Mouse (Mus musculus) kidney, embryonic 15.5 days (tissue): ENCODE results near the gene Rbm8a2. TPM values are rescaled to one million over a fixed set of nuclear protein-coding genes. Genes with fewer than 3 reads are reported as not detected.
"Not testable (repeated sequence)": the region's sequence is repeated elsewhere in the genome, so short reads cannot be mapped to it uniquely, and the experiment has no call there.

ENCODE experiments used
- ATAC-seq: fragments of 200-750 bp; cut with Nextera tagmentation; replicated peaks from 2 replicates; pipeline ENCODE4 v1.8.0; 2017; ENCODE audit warnings: moderate TSS enrichment; ENCODE audit not compliant: low FRiP score
- H3K27ac ChIP-seq: fragments of 300-500 bp; sonication (generic); 2 replicates; pipeline ENCODE4 v1.5.1; 2015; ENCODE audit warnings: mild to moderate bottlenecking, inconsistent platforms
- H3K27me3 ChIP-seq: fragments of 300-500 bp; sonication (generic); 2 replicates; pipeline ENCODE4 v1.6.1; 2015; ENCODE audit warnings: inconsistent platforms
- H3K36me3 ChIP-seq: fragments of 300-500 bp; sonication (generic); 2 replicates; pipeline ENCODE4 v1.6.1; 2015; ENCODE audit warnings: inconsistent platforms
- H3K4me1 ChIP-seq: fragments of 300-500 bp; sonication (generic); 2 replicates; pipeline ENCODE4 v1.6.1; 2015; ENCODE audit warnings: inconsistent platforms
- H3K4me2 ChIP-seq: fragments of 300-500 bp; sonication (generic); 2 replicates; pipeline ENCODE4 v1.6.1; 2015; ENCODE audit warnings: moderate library complexity, mild to moderate bottlenecking, inconsistent platforms
- H3K4me3 ChIP-seq: fragments of 300-500 bp; sonication (generic); replicated peaks from 2 replicates; pipeline ENCODE4 v1.5.1; 2015; ENCODE audit warnings: mild to moderate bottlenecking, inconsistent platforms
- H3K9ac ChIP-seq: fragments of 300-500 bp; sonication (generic); 2 replicates; pipeline ENCODE4 v1.6.1; 2015; ENCODE audit warnings: mild to moderate bottlenecking, inconsistent platforms
- H3K9me3 ChIP-seq: fragments of 300-500 bp; sonication (generic); replicated peaks from 2 replicates; pipeline ENCODE4 v1.6.1; 2016; ENCODE audit warnings: inconsistent platforms
- WGBS: fragments of 180-500 bp; shearing (Covaris S2); methylation state at CpG from one replicate; pipeline ENCODE4 v1.1.7; 2015; ENCODE audit warnings: mixed read lengths; 5-methylcytosine and 5-hydroxymethylcytosine counted together
- polyA plus RNA-seq: library from polyadenylated mRNA; unstranded; fragments of >200 nt; fragmentation: Nextera tagmentation; extraction: Ambion mirVana; gene quantifications from 2 replicates; pipeline ENCODE4 v1.2.1, GENCODE M21; 2015

Gene Rbm8a2
- 0.62 and 0.73 TPM in 2 replicates for polyA plus RNA-seq

- WGBS = 93% methylated on average over 7 of the region's 7 CpGs
- H3K9ac ChIP-seq, H3K27me3 ChIP-seq, H3K4me1 ChIP-seq, H3K4me3 ChIP-seq, ATAC-seq, H3K36me3 ChIP-seq, H3K9me3 ChIP-seq, H3K27ac ChIP-seq, H3K4me2 ChIP-seq: not testable (repeated sequence)
These were observed at the start of gene Rbm8a2 for GRCm38 (mm10) chr1:175979014-175979413. Gene Rbm8a2, minus strand, starts transcription at chr1:175979114.

GRCm38 (mm10) chr1:176028397-176028796, 49.5 kb upstream of the Rbm8a2 start:
- Histone ChIP-seq H3K27ac (no peak overlapping the region), H3K27me3 (no peaks in the 10 kb centered on the region), H3K9ac (no peak overlapping the region), H3K4me1 (no peaks in the 10 kb centered on the region), H3K4me2 (no peak overlapping the region), H3K36me3 (no peaks in the 10 kb centered on the region), H3K9me3 (no peaks in the 10 kb centered on the region), H3K4me3 (no peak overlapping the region)
- 68% methylated on average over 3 of the region's 3 CpGs for WGBS
- ATAC-seq = no peak

- no peaks in the 10 kb centered on the region for H3K9me3 ChIP-seq
- ATAC-seq = no peak
- no peaks in the 10 kb centered on the region for H3K4me1 ChIP-seq
- H3K4me3 ChIP-seq = no peak overlapping the region
- no peaks in the 10 kb centered on the region for H3K36me3 ChIP-seq
- H3K9ac ChIP-seq = no peak overlapping the region
- H3K27ac ChIP-seq = no peak overlapping the region
- WGBS = 78% methylated on average over 1 of the region's 1 CpGs
- H3K27me3 ChIP-seq = no peaks in the 10 kb centered on the region
- no peak overlapping the region for H3K4me2 ChIP-seq
These were observed 45.6 kb upstream of the Rbm8a2 start for GRCm38 (mm10) chr1:176024501-176024900.

GRCm38 (mm10) chr1:176018523-176018922, 39.6 kb upstream of the Rbm8a2 start:
- Histone ChIP-seq H3K4me1 (no peaks in the 10 kb centered on the region), H3K4me2 (no peak overlapping the region), H3K36me3 (no peaks in the 10 kb centered on the region), H3K9me3 (no peaks in the 10 kb centered on the region), H3K27me3 (no peaks in the 10 kb centered on the region), H3K9ac (no peak overlapping the region), H3K27ac (no peak overlapping the region), H3K4me3 (no peak overlapping the region)
- WGBS = 85% methylated on average over 3 of the region's 3 CpGs
- ATAC-seq = no peak

- Histone ChIP-seq H3K9ac (no peak overlapping the region), H3K36me3 (no peaks in the 10 kb centered on the region), H3K4me1 (no peaks in the 10 kb centered on the region), H3K9me3 (no peaks in the 10 kb centered on the region), H3K4me3 (no peak overlapping the region), H3K27me3 (no peaks in the 10 kb centered on the region), H3K4me2 (no peak overlapping the region), H3K27ac (no peak overlapping the region)
- no peak for ATAC-seq
- WGBS = 28% methylated on average over 3 of the region's 3 CpGs
These were observed 37.2 kb upstream of the Rbm8a2 start for GRCm38 (mm10) chr1:176016076-176016475.

- Histone ChIP-seq H3K36me3 (no peaks in the 10 kb centered on the region), H3K4me2 (no peak overlapping the region), H3K27ac (no peak overlapping the region), H3K27me3 (no peaks in the 10 kb centered on the region), H3K4me1 (no peaks in the 10 kb centered on the region), H3K9ac (no peak overlapping the region), H3K9me3 (no peaks in the 10 kb centered on the region), H3K4me3 (no peak overlapping the region)
- ATAC-seq = no peak
- WGBS = 66% methylated on average over 3 of the region's 3 CpGs
These were observed 34.8 kb upstream of the Rbm8a2 start for GRCm38 (mm10) chr1:176013497-176014268.

- Histone ChIP-seq H3K36me3 (no peaks in the 10 kb centered on the region), H3K27ac (no peak overlapping the region), H3K9ac (no peak overlapping the region), H3K27me3 (no peaks in the 10 kb centered on the region), H3K9me3 (no peaks in the 10 kb centered on the region), H3K4me2 (no peak overlapping the region), H3K4me3 (no peak overlapping the region), H3K4me1 (no peaks in the 10 kb centered on the region)
- ATAC-seq = no peak
These were observed 32.6 kb upstream of the Rbm8a2 start for GRCm38 (mm10) chr1:176011535-176011934.

- no peak overlapping the region for H3K9ac ChIP-seq
- H3K9me3 ChIP-seq = no peaks in the 10 kb centered on the region
- no peak for ATAC-seq
- no peak overlapping the region for H3K4me3 ChIP-seq
- no peak overlapping the region for H3K4me2 ChIP-seq
- H3K27me3 ChIP-seq = no peaks in the 10 kb centered on the region
- H3K36me3 ChIP-seq = no peaks in the 10 kb centered on the region
- no peak overlapping the region for H3K27ac ChIP-seq
- H3K4me1 ChIP-seq = no peaks in the 10 kb centered on the region
These were observed 32.2 kb upstream of the Rbm8a2 start for GRCm38 (mm10) chr1:176011072-176011471.

- Histone ChIP-seq H3K4me2 (no peak overlapping the region), H3K4me1 (no peaks in the 10 kb centered on the region), H3K9ac (no peak overlapping the region), H3K27me3 (no peaks in the 10 kb centered on the region), H3K4me3 (no peak overlapping the region), H3K27ac (no peak overlapping the region), H3K9me3 (no peaks in the 10 kb centered on the region), H3K36me3 (no peaks in the 10 kb centered on the region)
- no peak for ATAC-seq
- WGBS = 86% methylated on average over 2 of the region's 2 CpGs
These were observed 29.5 kb upstream of the Rbm8a2 start for GRCm38 (mm10) chr1:176008411-176008810.

GRCm38 (mm10) chr1:176000599-176000998, 21.7 kb upstream of the Rbm8a2 start:
- no peak for ATAC-seq
- Histone ChIP-seq H3K27ac (no peak overlapping the region), H3K9ac (no peak overlapping the region), H3K4me2 (no peak overlapping the region), H3K9me3 (no peaks in the 10 kb centered on the region), H3K4me3 (no peak overlapping the region), H3K27me3 (no peaks in the 10 kb centered on the region), H3K4me1 (no peaks in the 10 kb centered on the region), H3K36me3 (no peaks in the 10 kb centered on the region)
- WGBS = 69% methylated on average over 5 of the region's 5 CpGs

GRCm38 (mm10) chr1:175997076-175997651, 18.2 kb upstream of the Rbm8a2 start:
- no peak overlapping the region for H3K4me2 ChIP-seq
- no peaks in the 10 kb centered on the region for H3K9me3 ChIP-seq
- H3K36me3 ChIP-seq = no peaks in the 10 kb centered on the region
- no peaks in the 10 kb centered on the region for H3K4me1 ChIP-seq
- no peak overlapping the region for H3K4me3 ChIP-seq
- no peak overlapping the region for H3K27ac ChIP-seq
- H3K27me3 ChIP-seq = no peaks in the 10 kb centered on the region
- WGBS = 61% methylated on average over 7 of the region's 7 CpGs
- no peak overlapping the region for H3K9ac ChIP-seq
- ATAC-seq = no peak

- Histone ChIP-seq H3K36me3 (no peaks in the 10 kb centered on the region), H3K4me3 (no peak overlapping the region), H3K9me3 (no peaks in the 10 kb centered on the region), H3K4me2 (no peak overlapping the region), H3K9ac (no peak overlapping the region), H3K27ac (no peak overlapping the region), H3K4me1 (no peaks in the 10 kb centered on the region), H3K27me3 (no peaks in the 10 kb centered on the region)
- ATAC-seq = 0 out of 2 replicates have a peak, but pooled peaks have one; percentile 54
- WGBS = 80% methylated on average over 4 of the region's 4 CpGs
These were observed 10.0 kb upstream of the Rbm8a2 start for GRCm38 (mm10) chr1:175988912-175989311.
